Comparison of ENCODE assay signal across 8 mouse cellular contexts in the genomic region with DNA sequence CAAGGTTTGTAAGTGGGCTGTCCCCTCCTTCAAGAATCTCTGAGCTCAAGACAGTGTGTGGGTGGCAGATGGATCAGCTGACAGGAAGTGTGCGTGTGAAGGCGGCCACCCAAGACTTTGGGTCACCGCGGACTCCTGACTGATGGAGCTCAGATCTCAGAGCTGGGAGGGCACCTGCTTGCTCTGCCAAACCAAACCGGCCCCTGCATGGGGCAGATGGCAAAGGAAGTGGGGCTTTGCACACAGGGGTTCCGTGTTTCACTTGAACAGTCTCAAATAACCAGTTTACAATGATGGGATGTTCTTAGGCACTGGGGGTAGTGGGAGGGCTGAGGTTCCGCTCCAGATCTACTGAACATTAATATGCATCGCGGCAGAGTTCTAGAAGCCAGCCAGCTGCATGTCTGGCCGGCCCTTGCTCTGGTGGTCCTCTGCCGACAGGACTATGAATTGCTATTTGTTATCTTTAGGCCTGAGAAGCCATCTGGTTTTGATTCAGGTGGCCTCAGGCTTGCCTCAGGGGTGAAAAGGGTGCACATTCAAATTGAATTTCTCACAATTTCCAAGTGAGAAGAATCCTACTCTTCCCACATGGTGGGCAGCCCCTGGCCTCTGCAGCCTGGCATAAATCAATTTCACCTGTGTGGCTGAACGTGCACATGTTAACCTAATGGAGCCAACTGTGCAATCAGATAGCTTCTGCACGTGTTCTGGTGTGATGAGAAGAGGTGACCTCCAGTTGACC.
A peak's percentile ranks its signal among the peaks of the same experiment; 100 is the strongest.
DNase-seq lines count a peak whose midpoint lies in the region; ATAC-seq and TF ChIP-seq lines count a peak whose summit lies in the region.
"Had no signal": no experiment of that assay in that cellular context is flagged by ENCODE, and none has a peak within 500 bp of the region (broad histone marks: within the 10 kb centered on the region; RNA-seq: fewer than 3 reads in every experiment).

No protein-coding gene starts in this region.

- H3K27me3 ChIP-seq in lung, embryonic 14.5 days (ENCODE audit: insufficient read depth, low read length), result no peaks in the 10 kb centered on the region
- H3K27me3 ChIP-seq in embryonic facial prominence, embryonic 15.5 days, result no peaks in the 10 kb centered on the region

- no peak for TF ChIP-seq POLR2A in bone marrow, adult 2 months (IDR thresholded peaks at IDR 0.05; ENCODE audit: borderline replicate concordance, control insufficient read depth, low read depth, low read length)

- peak overlapping the region; percentile 35 for H3K4me2 ChIP-seq in lung, embryonic 14.5 days
- no peak overlapping the region for H3K4me2 ChIP-seq in embryonic facial prominence, embryonic 15.5 days (replicated peaks)

- ATAC-seq in lung, embryonic 14.5 days (ENCODE audit: insufficient read depth), result peak; percentile 85
- ATAC-seq in embryonic facial prominence, embryonic 15.5 days (ENCODE audit: insufficient number of reproducible peaks, low FRiP score, low TSS enrichment, low read depth), result peak; percentile 54
- ATAC-seq in cerebellum, adult (ENCODE audit: insufficient number of reproducible peaks, low FRiP score, low TSS enrichment), result no peak

- DNase-seq in lung, embryonic 14.5 days, result peak; percentile 51
- no peak for DNase-seq in lung, postnatal 25 days (ENCODE audit: low spot score)
- peak; percentile 10 for DNase-seq in spleen, adult 12 weeks (ENCODE audit: low spot score)
- no peak for DNase-seq in gastrocnemius, postnatal 14 days

- no peak overlapping the region for H3K9ac ChIP-seq in lung, embryonic 14.5 days
- no peak overlapping the region for H3K9ac ChIP-seq in embryonic facial prominence, embryonic 15.5 days
- H3K9ac ChIP-seq: liver, embryonic 14.5 days had no signal

- WGBS in lung, embryonic 14.5 days, result 25% methylated on average over 13 of the region's 13 CpGs
- 20% methylated on average over 13 of the region's 13 CpGs for WGBS in bone marrow, adult 2 months
- WGBS in embryonic facial prominence, embryonic 15.5 days, result 29% methylated on average over 13 of the region's 13 CpGs

- intact Hi-C loops in gastrocnemius, postnatal 14 days (cut with DNase I; ENCODE audit: low total_unique reads), result no loop called here

- no peak for TF ChIP-seq CTCF in lung, embryonic 14.5 days (IDR thresholded peaks at IDR 0.05; ENCODE audit: low read depth)
- TF ChIP-seq CTCF in bone marrow, adult 2 months (IDR thresholded peaks at IDR 0.05; ENCODE audit: control insufficient read depth, insufficient read depth, low read length), result no peak

- H3K9me3 ChIP-seq in lung, embryonic 14.5 days (ENCODE audit: low read depth, low read length), result no peaks in the 10 kb centered on the region
- H3K9me3 ChIP-seq in embryonic facial prominence, embryonic 15.5 days (replicated peaks), result no peaks in the 10 kb centered on the region

- no peak overlapping the region for H3K27ac ChIP-seq in lung, embryonic 14.5 days (ENCODE audit: low read depth)
- peak overlapping the region; percentile 47 for H3K27ac ChIP-seq in bone marrow, adult 2 months (ENCODE audit: control insufficient read depth, insufficient read depth, low read depth, low read length, poor library complexity)
- H3K27ac ChIP-seq in embryonic facial prominence, embryonic 15.5 days (replicated peaks), result no peak overlapping the region
- H3K27ac ChIP-seq: liver, embryonic 14.5 days had no signal

- 0 out of 2 replicates have a peak, but pooled peaks cover 5% of the 10 kb centered on the region for H3K4me1 ChIP-seq in lung, embryonic 14.5 days (ENCODE audit: insufficient read depth)
- H3K4me1 ChIP-seq in bone marrow, adult 2 months (ENCODE audit: control insufficient read depth, insufficient read depth, low read length), result peaks cover 2% of the 10 kb centered on the region; the same call in 1 of the 2 replicates
- H3K4me1 ChIP-seq in embryonic facial prominence, embryonic 15.5 days, result peaks cover 15% of the 10 kb centered on the region

- no peak overlapping the region for H3K4me3 ChIP-seq in lung, embryonic 14.5 days (ENCODE audit: low read depth, low read length)
- H3K4me3 ChIP-seq in bone marrow, adult 2 months (replicated peaks; ENCODE audit: control insufficient read depth, low read depth, low read length), result no peak overlapping the region
- no peak overlapping the region for H3K4me3 ChIP-seq in embryonic facial prominence, embryonic 15.5 days (replicated peaks)

- H3K36me3 ChIP-seq in lung, embryonic 14.5 days (ENCODE audit: insufficient read depth), result no peaks in the 10 kb centered on the region
- no peaks in the 10 kb centered on the region for H3K36me3 ChIP-seq in embryonic facial prominence, embryonic 15.5 days

Comparison
In these comparisons a context has a peak if more than half of its experiments do, and no peak if none do; other contexts are left out.
1. DNase-seq: peak in lung, embryonic 14.5 days (single experiment) and spleen, adult 12 weeks (single experiment); none in lung, postnatal 25 days (single experiment) and gastrocnemius, postnatal 14 days (single experiment).